Comparison of ENCODE assay signal across 8 mouse cellular contexts in the genomic region with DNA sequence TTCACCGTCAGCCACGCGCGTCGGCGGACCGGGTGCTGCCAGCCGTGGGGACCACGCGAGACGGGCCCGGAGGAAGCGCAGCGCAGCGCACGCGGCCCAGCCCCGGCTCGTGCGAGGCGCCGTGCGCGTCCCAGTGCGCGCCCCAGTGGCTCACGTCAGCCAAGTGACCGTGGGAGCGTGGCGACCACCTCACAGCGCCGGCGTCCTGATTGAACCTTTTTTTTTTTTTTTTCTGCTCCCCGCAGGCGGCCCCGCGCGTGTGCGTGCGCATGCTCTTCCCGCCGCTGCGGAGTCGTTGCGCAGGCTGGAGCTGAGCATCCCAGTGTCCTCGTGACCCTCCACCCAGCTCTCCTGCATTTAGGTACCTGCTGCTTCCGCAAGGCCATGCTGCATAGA. TPM values are rescaled to one million over a fixed set of nuclear protein-coding genes. Genes with fewer than 3 reads are reported as not detected.
DNase-seq lines count a peak whose midpoint lies in the region; ATAC-seq and TF ChIP-seq lines count a peak whose summit lies in the region.

Lonrf2 (minus strand) TSS at position 235 of the 396 bp plus-strand sequence.

- no peaks in the 10 kb centered on the region for H3K9me3 ChIP-seq in lung, embryonic 15.5 days
- no peaks in the 10 kb centered on the region for H3K9me3 ChIP-seq in heart, embryonic 14.5 days (ENCODE audit: control insufficient read depth, low read length)
- H3K9me3 ChIP-seq in neural tube, embryonic 12.5 days: no peaks in the 10 kb centered on the region

- no peak for DNase-seq in lung, adult 2 months
- peak; percentile 52 to 84 for DNase-seq in left cerebral cortex, adult 8-10 months (ENCODE audit: low spot score in 2 of 2)
- DNase-seq in spleen, postnatal 4 days (ENCODE audit: low spot score in 2 of 2): no peak
- DNase-seq in natural killer cell, adult 2 months (ENCODE audit: low spot score in 2 of 2): no peak

- peaks cover 35% of the 10 kb centered on the region for H3K27me3 ChIP-seq in lung, embryonic 15.5 days
- H3K27me3 ChIP-seq in heart, embryonic 14.5 days (ENCODE audit: control insufficient read depth, insufficient read depth, low read length): peaks cover 26% of the 10 kb centered on the region
- peaks cover 11% of the 10 kb centered on the region; the same call in 1 of the 2 replicates for H3K27me3 ChIP-seq in neural tube, embryonic 12.5 days (replicated peaks)

- peak within 1 kb of the TSS; percentile 61 for H3K4me3 ChIP-seq in lung, embryonic 15.5 days
- H3K4me3 ChIP-seq in lung, adult 2 months (replicated peaks; ENCODE audit: extremely low read depth, low read depth, low read length): no peak within 1 kb of the TSS
- peak within 1 kb of the TSS; percentile 79 for H3K4me3 ChIP-seq in cortical plate, adult 2 months (ENCODE audit: insufficient read depth, low read length)
- H3K4me3 ChIP-seq in heart, embryonic 14.5 days (ENCODE audit: control insufficient read depth in 1 of 2, insufficient read depth in 1 of 2, low read depth in 1 of 2, low read length in 2 of 2): peak within 1 kb of the TSS; percentile 69 to 72
- peak within 1 kb of the TSS; percentile 71 for H3K4me3 ChIP-seq in neural tube, embryonic 12.5 days

- H3K27ac ChIP-seq in lung, embryonic 15.5 days: no peak within 1 kb of the TSS
- peak within 1 kb of the TSS; percentile 84 for H3K27ac ChIP-seq in cortical plate, adult 2 months (ENCODE audit: insufficient read depth, low read length)
- H3K27ac ChIP-seq in heart, embryonic 14.5 days (replicated peaks in 1 of 2; ENCODE audit: control insufficient read depth in 1 of 2, insufficient read depth in 1 of 2, low read depth in 2 of 2, low read length in 2 of 2): no peak within 1 kb of the TSS
- peak within 1 kb of the TSS; percentile 82 for H3K27ac ChIP-seq in neural tube, embryonic 12.5 days

- ATAC-seq in lung, embryonic 15.5 days (ENCODE audit: borderline replicate concordance, extremely low read depth, low FRiP score, low TSS enrichment): peak; percentile 64; the same call in 1 of the 2 replicates
- peak; percentile 21; the same call in 1 of the 2 replicates for ATAC-seq in heart, embryonic 14.5 days (ENCODE audit: insufficient number of reproducible peaks, insufficient read depth, low FRiP score, low read depth)
- ATAC-seq in neural tube, embryonic 12.5 days (ENCODE audit: low FRiP score, low read depth): peak; percentile 90

- H3K36me3 ChIP-seq in lung, embryonic 15.5 days: no peaks in the 10 kb centered on the region
- H3K36me3 ChIP-seq in heart, embryonic 14.5 days (ENCODE audit: control insufficient read depth, insufficient read depth, low read length): no peaks in the 10 kb centered on the region
- peaks cover 7% of the 10 kb centered on the region; the same call in 1 of the 2 replicates for H3K36me3 ChIP-seq in neural tube, embryonic 12.5 days

- no peak for TF ChIP-seq CTCF in lung, adult 2 months (IDR thresholded peaks at IDR 0.05; ENCODE audit: insufficient read depth, low read length)
- TF ChIP-seq CTCF in cortical plate, adult 2 months (IDR thresholded peaks at IDR 0.05; ENCODE audit: extremely low read depth, insufficient read depth, low read length): no peak

- whole genome bisulfite sequencing in lung, embryonic 15.5 days: under 1% methylated on average over 29 of the region's 47 CpGs
- WGBS in lung, adult 2 months: 2% methylated on average over 46 of the region's 47 CpGs
- WGBS in heart, embryonic 14.5 days: 2% methylated on average over 43 of the region's 47 CpGs
- under 1% methylated on average over 47 of the region's 47 CpGs for WGBS in neural tube, embryonic 12.5 days

- peak within 1 kb of the TSS; percentile 99 for H3K4me2 ChIP-seq in lung, embryonic 15.5 days
- peak within 1 kb of the TSS; percentile 97 for H3K4me2 ChIP-seq in heart, embryonic 14.5 days (ENCODE audit: low read length)
- H3K4me2 ChIP-seq in neural tube, embryonic 12.5 days (replicated peaks): peak within 1 kb of the TSS; percentile 99

- TF ChIP-seq POLR2A in lung, adult 2 months (IDR thresholded peaks at IDR 0.05; ENCODE audit: borderline replicate concordance, extremely low read depth, low read depth, low read length): no peak
- peak; percentile 56 for TF ChIP-seq POLR2A in cortical plate, adult 2 months (IDR thresholded peaks at IDR 0.05; ENCODE audit: extremely low read depth, insufficient read depth, low read length)

- H3K4me1 ChIP-seq in lung, embryonic 15.5 days: peaks cover 6% of the 10 kb centered on the region; the same call in 1 of the 2 replicates
- H3K4me1 ChIP-seq in lung, adult 2 months (ENCODE audit: control insufficient read depth, insufficient read depth, low read length): peaks cover 2% of the 10 kb centered on the region; the same call in 1 of the 2 replicates
- peaks cover 2% of the 10 kb centered on the region; the same call in 1 of the 2 replicates for H3K4me1 ChIP-seq in cortical plate, adult 2 months (ENCODE audit: control insufficient read depth, insufficient read depth, low read length)
- H3K4me1 ChIP-seq in heart, embryonic 14.5 days (ENCODE audit: control insufficient read depth in 2 of 2, insufficient read depth in 2 of 2, low read length in 2 of 2): peaks cover 3 to 4% of the 10 kb centered on the region in 2 experiments; a peak in 1 of 4 replicates
- peaks cover 17% of the 10 kb centered on the region; the same call in 1 of the 2 replicates for H3K4me1 ChIP-seq in neural tube, embryonic 12.5 days

- H3K9ac ChIP-seq in lung, embryonic 15.5 days: peak within 1 kb of the TSS; percentile 55
- H3K9ac ChIP-seq in heart, embryonic 14.5 days (ENCODE audit: low read length): peak within 1 kb of the TSS; percentile 80
- H3K9ac ChIP-seq in neural tube, embryonic 12.5 days: peak within 1 kb of the TSS; percentile 89

RNA-seq across cellular contexts. Expression of gene Lonrf2, which starts in this region (rescaled TPM):
- 0.59 and 0.72 TPM in 2 replicates for polyA plus RNA-seq in lung, embryonic 15.5 days (2015; fragmentation: Nextera tagmentation; extraction: Ambion mirVana)
- polyA plus RNA-seq in lung, adult 2 months (2012; rRNA removed): 0.20 and 0.21 TPM in 2 replicates
- 60.5 and 60.8 TPM in 2 replicates for polyA plus RNA-seq in cortical plate, adult 2 months (2012; rRNA removed)
- 0.84 and 0.93 TPM in 2 replicates for polyA plus RNA-seq in heart, embryonic 14.5 days (2014; fragmentation: Nextera tagmentation; extraction: Ambion mirVana)
- total RNA-seq in left cerebral cortex, adult 8-10 months (2022): 100 to 1,000 TPM; 109 to 123 (median 115) TPM
- polyA plus RNA-seq in neural tube, embryonic 12.5 days (2016; fragmentation: Nextera tagmentation; extraction: Ambion mirVana): 8.0 and 8.5 TPM in 2 replicates

Comparison
In these comparisons a context has a peak if more than half of its experiments do, and no peak if none do; other contexts are left out.
1. Peak in ATAC-seq, H3K4me3 ChIP-seq, H3K9ac ChIP-seq and H3K4me2 ChIP-seq in lung, embryonic 15.5 days; RNA of the gene not detected or under 1 TPM.
2. Peak in ATAC-seq, H3K4me3 ChIP-seq, H3K9ac ChIP-seq and H3K4me2 ChIP-seq in heart, embryonic 14.5 days; RNA of the gene not detected or under 1 TPM.
3. ATAC-seq: peak in every context shown above with its lines; median percentile 90 in neural tube, embryonic 12.5 days; 64 in lung, embryonic 15.5 days; 21 in heart, embryonic 14.5 days.
4. H3K27ac ChIP-seq: peak in cortical plate, adult 2 months (single experiment) and neural tube, embryonic 12.5 days (single experiment); none in lung, embryonic 15.5 days (single experiment) and heart, embryonic 14.5 days (0 of 2).
5. DNase-seq: peak in left cerebral cortex, adult 8-10 months (2 of 2); none in lung, adult 2 months (single experiment), spleen, postnatal 4 days (0 of 2) and natural killer cell, adult 2 months (0 of 2).
6. Peak in every context shown above with its lines, with median percentiles within 50 percentile points of each other: H3K4me2 ChIP-seq and H3K9ac ChIP-seq.